Mouse (Mus musculus): Measurements from ENCODE around the gene Thoc5. TPM values are rescaled to one million over a fixed set of nuclear protein-coding genes. Genes with fewer than 3 reads are reported as not detected.
A peak's percentile ranks its signal among the peaks of the same experiment; 100 is the strongest.

The Thoc5 gene
- 60.4 and 66.9 TPM in 2 replicates for polyA plus RNA-seq (2014; fragmentation: Nextera tagmentation; extraction: Ambion mirVana)

- ATAC-seq (ENCODE audit: low FRiP score, low TSS enrichment) (peak; percentile 90), DNase-seq (peak; percentile 92)
- Histone ChIP-seq H3K27me3 (ENCODE audit: control insufficient read depth, insufficient read depth, low read length) (no peaks in the 10 kb centered on the region), H3K36me3 (ENCODE audit: control insufficient read depth, insufficient read depth, low read length) (peaks cover 44% of the 10 kb centered on the region), H3K4me3 (replicated peaks; ENCODE audit: low read depth, low read length) (peak within 1 kb of the TSS; percentile 70), H3K9me3 (ENCODE audit: control insufficient read depth, low read length) (no peaks in the 10 kb centered on the region), H3K27ac (replicated peaks; ENCODE audit: low read depth, low read length) (peak within 1 kb of the TSS; percentile 86), H3K9ac (replicated peaks; ENCODE audit: low read length) (peak within 1 kb of the TSS; percentile 74), H3K4me1 (ENCODE audit: control insufficient read depth, insufficient read depth, low read length) (peaks cover 6% of the 10 kb centered on the region), H3K4me2 (ENCODE audit: low read length) (peak within 1 kb of the TSS; percentile 74)
- WGBS, result 2% methylated on average over 52 of the region's 52 CpGs
Measured at GRCm38 (mm10) chr11:4894848-4895816, at the start of gene Thoc5. Gene Thoc5, plus strand, starts transcription at chr11:4895320.

GRCm38 (mm10) chr11:4848483-4849248 lies 46.5 kb upstream of the Thoc5 start:
- Histone ChIP-seq H3K4me1 (ENCODE audit: control insufficient read depth, insufficient read depth, low read length) (peaks cover 15% of the 10 kb centered on the region), H3K4me2 (ENCODE audit: low read length) (peak overlapping the region; percentile 81), H3K9me3 (ENCODE audit: control insufficient read depth, low read length) (no peaks in the 10 kb centered on the region), H3K36me3 (ENCODE audit: control insufficient read depth, insufficient read depth, low read length) (no peaks in the 10 kb centered on the region), H3K9ac (replicated peaks; ENCODE audit: low read length) (peak overlapping the region; percentile 90), H3K27ac (replicated peaks; ENCODE audit: low read depth, low read length) (peak overlapping the region; percentile 79), H3K4me3 (replicated peaks; ENCODE audit: low read depth, low read length) (peak overlapping the region; percentile 96), H3K27me3 (ENCODE audit: control insufficient read depth, insufficient read depth, low read length) (no peaks in the 10 kb centered on the region)
- ATAC-seq (ENCODE audit: low FRiP score, low TSS enrichment) (no peak; the same call in 1 of the 2 replicates), DNase-seq (peak; percentile 64)
- WGBS, result under 1% methylated on average over 50 of the region's 50 CpGs

GRCm38 (mm10) chr11:4849258-4849943 lies 45.7 kb upstream of the Thoc5 start, which contains the start of gene Nf2:
Gene Nf2, minus strand, starts transcription at chr11:4849536.
- no peaks in the 10 kb centered on the region for H3K27me3 ChIP-seq (ENCODE audit: control insufficient read depth, insufficient read depth, low read length)
- H3K9ac ChIP-seq (replicated peaks; ENCODE audit: low read length), result peak within 1 kb of the TSS; percentile 90
- peak within 1 kb of the TSS; percentile 96 for H3K4me3 ChIP-seq (replicated peaks; ENCODE audit: low read depth, low read length)
- H3K9me3 ChIP-seq (ENCODE audit: control insufficient read depth, low read length), result no peaks in the 10 kb centered on the region
- DNase-seq, result peak; percentile 98
- H3K4me2 ChIP-seq (ENCODE audit: low read length), result peak within 1 kb of the TSS; percentile 81
- peak within 1 kb of the TSS; percentile 79 for H3K27ac ChIP-seq (replicated peaks; ENCODE audit: low read depth, low read length)
- under 1% methylated on average over 60 of the region's 60 CpGs for WGBS
- H3K36me3 ChIP-seq (ENCODE audit: control insufficient read depth, insufficient read depth, low read length), result no peaks in the 10 kb centered on the region
- peak; percentile 98 for ATAC-seq (ENCODE audit: low FRiP score, low TSS enrichment)
- peaks cover 15% of the 10 kb centered on the region for H3K4me1 ChIP-seq (ENCODE audit: control insufficient read depth, insufficient read depth, low read length)

- H3K4me1 ChIP-seq (ENCODE audit: control insufficient read depth, insufficient read depth, low read length), result peaks cover 15% of the 10 kb centered on the region
- H3K9me3 ChIP-seq (ENCODE audit: control insufficient read depth, low read length), result no peaks in the 10 kb centered on the region
- no peaks in the 10 kb centered on the region for H3K27me3 ChIP-seq (ENCODE audit: control insufficient read depth, insufficient read depth, low read length)
- H3K36me3 ChIP-seq (ENCODE audit: control insufficient read depth, insufficient read depth, low read length), result no peaks in the 10 kb centered on the region
- DNase-seq, result no peak
- WGBS, result 95% methylated on average over 2 of the region's 2 CpGs
- no peak overlapping the region for H3K4me3 ChIP-seq (replicated peaks; ENCODE audit: low read depth, low read length)
- H3K9ac ChIP-seq (replicated peaks; ENCODE audit: low read length), result no peak overlapping the region
- no peak overlapping the region for H3K4me2 ChIP-seq (ENCODE audit: low read length)
- no peak for ATAC-seq (ENCODE audit: low FRiP score, low TSS enrichment)
- H3K27ac ChIP-seq (replicated peaks; ENCODE audit: low read depth, low read length), result no peak overlapping the region
Measured at GRCm38 (mm10) chr11:4850404-4850803, 44.7 kb upstream of the Thoc5 start.

- Histone ChIP-seq H3K36me3 (ENCODE audit: control insufficient read depth, insufficient read depth, low read length) (no peaks in the 10 kb centered on the region), H3K9me3 (ENCODE audit: control insufficient read depth, low read length) (no peaks in the 10 kb centered on the region), H3K9ac (replicated peaks; ENCODE audit: low read length) (no peak overlapping the region), H3K4me3 (replicated peaks; ENCODE audit: low read depth, low read length) (no peak overlapping the region), H3K4me2 (ENCODE audit: low read length) (no peak overlapping the region), H3K4me1 (ENCODE audit: control insufficient read depth, insufficient read depth, low read length) (peaks cover 6% of the 10 kb centered on the region), H3K27ac (replicated peaks; ENCODE audit: low read depth, low read length) (no peak overlapping the region), H3K27me3 (ENCODE audit: control insufficient read depth, insufficient read depth, low read length) (no peaks in the 10 kb centered on the region)
- no peak for ATAC-seq (ENCODE audit: low FRiP score, low TSS enrichment)
- no peak for DNase-seq
Measured at GRCm38 (mm10) chr11:4853021-4853420, 42.1 kb upstream of the Thoc5 start.

GRCm38 (mm10) chr11:4854181-4854580 lies 40.9 kb upstream of the Thoc5 start:
- no peak for DNase-seq
- Histone ChIP-seq H3K9me3 (ENCODE audit: control insufficient read depth, low read length) (no peaks in the 10 kb centered on the region), H3K27me3 (ENCODE audit: control insufficient read depth, insufficient read depth, low read length) (no peaks in the 10 kb centered on the region), H3K4me1 (ENCODE audit: control insufficient read depth, insufficient read depth, low read length) (no peaks in the 10 kb centered on the region), H3K4me2 (ENCODE audit: low read length) (no peak overlapping the region), H3K27ac (replicated peaks; ENCODE audit: low read depth, low read length) (no peak overlapping the region), H3K36me3 (ENCODE audit: control insufficient read depth, insufficient read depth, low read length) (no peaks in the 10 kb centered on the region), H3K9ac (replicated peaks; ENCODE audit: low read length) (no peak overlapping the region), H3K4me3 (replicated peaks; ENCODE audit: low read depth, low read length) (no peak overlapping the region)
- no peak for ATAC-seq (ENCODE audit: low FRiP score, low TSS enrichment)
- 92% methylated on average over 5 of the region's 5 CpGs for WGBS

GRCm38 (mm10) chr11:4858416-4858815 lies 36.7 kb upstream of the Thoc5 start:
- Histone ChIP-seq H3K9me3 (ENCODE audit: control insufficient read depth, low read length) (no peaks in the 10 kb centered on the region), H3K4me3 (replicated peaks; ENCODE audit: low read depth, low read length) (no peak overlapping the region), H3K4me1 (ENCODE audit: control insufficient read depth, insufficient read depth, low read length) (no peaks in the 10 kb centered on the region), H3K27ac (replicated peaks; ENCODE audit: low read depth, low read length) (no peak overlapping the region), H3K9ac (replicated peaks; ENCODE audit: low read length) (no peak overlapping the region), H3K27me3 (ENCODE audit: control insufficient read depth, insufficient read depth, low read length) (no peaks in the 10 kb centered on the region), H3K4me2 (ENCODE audit: low read length) (no peak overlapping the region), H3K36me3 (ENCODE audit: control insufficient read depth, insufficient read depth, low read length) (no peaks in the 10 kb centered on the region)
- 66% methylated on average over 2 of the region's 2 CpGs for WGBS
- DNase-seq (no peak), ATAC-seq (ENCODE audit: low FRiP score, low TSS enrichment) (no peak)

- Histone ChIP-seq H3K27ac (replicated peaks; ENCODE audit: low read depth, low read length) (no peak overlapping the region), H3K36me3 (ENCODE audit: control insufficient read depth, insufficient read depth, low read length) (no peaks in the 10 kb centered on the region), H3K4me2 (ENCODE audit: low read length) (no peak overlapping the region), H3K4me3 (replicated peaks; ENCODE audit: low read depth, low read length) (no peak overlapping the region), H3K4me1 (ENCODE audit: control insufficient read depth, insufficient read depth, low read length) (no peaks in the 10 kb centered on the region), H3K27me3 (ENCODE audit: control insufficient read depth, insufficient read depth, low read length) (no peaks in the 10 kb centered on the region), H3K9me3 (ENCODE audit: control insufficient read depth, low read length) (no peaks in the 10 kb centered on the region), H3K9ac (replicated peaks; ENCODE audit: low read length) (no peak overlapping the region)
- DNase-seq, result no peak
- whole genome bisulfite sequencing, result 48% methylated on average over 1 of the region's 1 CpGs
- ATAC-seq (ENCODE audit: low FRiP score, low TSS enrichment), result no peak
Measured at GRCm38 (mm10) chr11:4860986-4861385, 34.1 kb upstream of the Thoc5 start.

Data from midbrain, embryonic 14.5 days (tissue).